Mouse (Mus musculus): ENCODE results near the gene Fen1.

The Fen1 gene

GRCm38 (mm10) chr19:10213796-10214471, 10.0 kb upstream of the Fen1 start:
- no peak for DNase-seq

GRCm38 (mm10) chr19:10210885-10211284, 6.9 kb upstream of the Fen1 start:
- DNase-seq, result no peak

GRCm38 (mm10) chr19:10208851-10209250, 4.9 kb upstream of the Fen1 start:
- no peak for DNase-seq

DNA sequence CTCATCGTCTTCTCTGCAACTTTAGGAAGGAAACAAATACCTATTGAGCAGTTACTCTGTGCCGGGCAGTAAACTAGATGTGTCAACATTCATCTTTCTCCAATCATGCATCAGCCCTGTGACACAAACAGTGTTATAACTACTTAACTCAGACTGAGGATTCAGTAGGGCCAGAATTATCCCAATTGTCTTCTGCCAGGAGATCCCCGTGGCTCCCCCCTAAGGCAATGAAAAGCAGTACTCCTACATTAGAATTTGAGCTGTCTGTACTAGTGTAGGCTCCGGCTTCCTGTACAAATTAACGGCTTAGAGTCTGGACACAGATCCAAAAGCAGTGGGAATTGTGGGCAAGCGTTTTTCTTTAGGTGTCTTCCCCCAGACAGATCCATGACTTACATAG, 1.1 kb upstream of the Fen1 start:
- DNase-seq, result no peak

DNA sequence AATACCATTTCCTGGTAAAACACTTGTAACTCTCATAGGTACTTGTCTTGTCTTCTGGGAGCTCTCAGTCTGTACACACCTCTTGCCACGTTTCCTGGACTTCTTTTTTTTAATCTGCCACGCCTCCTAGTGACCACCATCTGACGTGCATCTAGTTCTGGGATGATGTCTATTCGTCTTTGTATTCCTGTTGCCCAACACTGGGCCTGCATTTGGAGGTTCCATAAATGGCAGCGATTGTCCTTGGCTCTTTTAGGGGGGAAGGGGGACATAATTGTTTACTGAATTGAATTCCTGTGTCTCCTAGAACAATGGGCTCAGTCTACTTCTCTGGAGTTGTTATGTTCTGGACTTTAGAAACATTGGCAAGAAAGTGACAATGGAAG, 640 bp upstream of the Fen1 start:
- DNase-seq, result peak; percentile 25

DNA sequence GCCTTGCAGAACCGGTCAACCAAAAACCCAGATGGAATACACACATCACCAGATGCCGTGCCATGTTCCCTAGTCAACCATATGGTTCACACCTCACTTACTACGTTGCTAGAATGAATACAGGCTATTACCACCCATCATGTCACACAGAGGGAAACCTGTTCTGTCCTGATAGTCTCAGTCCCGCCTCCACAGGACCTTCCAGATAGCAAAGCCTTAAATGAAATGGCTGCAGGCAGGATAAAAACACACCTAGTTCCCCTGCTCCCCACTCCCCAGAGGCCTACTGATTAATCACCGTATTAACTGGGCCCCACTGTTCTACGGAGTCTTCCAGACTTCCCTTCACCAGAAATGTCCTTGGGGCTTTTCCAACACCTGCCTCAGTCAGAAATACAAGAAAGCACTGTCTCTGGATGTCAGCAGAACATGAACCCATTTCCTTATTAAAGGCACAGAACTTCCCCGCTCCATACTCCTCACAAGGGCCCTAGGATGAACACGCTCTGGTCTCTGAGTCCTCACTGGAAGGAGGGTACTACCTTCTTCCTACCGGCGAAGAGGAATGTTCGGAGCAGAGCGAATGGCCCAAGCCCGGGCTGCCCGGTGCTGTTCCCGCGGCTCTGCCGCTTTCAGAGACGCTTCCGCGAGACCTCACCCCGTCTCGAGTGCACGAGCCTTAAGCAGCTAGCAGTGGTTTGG, 672 bp downstream of the Fen1 start:
- DNase-seq, result no peak

DNA sequence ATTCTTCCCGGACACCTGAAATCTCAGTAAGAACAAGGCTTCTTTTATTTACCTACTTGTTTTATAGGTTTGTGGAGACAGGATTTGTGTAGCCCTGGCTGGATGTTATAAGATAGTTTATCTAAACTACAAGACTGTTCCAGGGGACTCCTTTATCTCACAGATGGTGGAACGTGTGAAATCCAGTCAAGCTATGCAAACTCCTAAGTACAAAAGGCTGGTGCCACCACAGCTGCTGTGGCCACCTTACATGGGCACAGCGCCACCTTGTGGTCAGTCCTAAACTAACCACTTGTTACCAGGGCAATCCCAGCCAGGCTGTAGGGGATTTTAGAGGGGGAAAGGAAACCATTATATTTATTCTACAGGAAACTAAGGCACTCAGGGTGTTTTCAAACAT, 5.2 kb downstream of the Fen1 start:
- DNase-seq, result peak; percentile 74

DNA sequence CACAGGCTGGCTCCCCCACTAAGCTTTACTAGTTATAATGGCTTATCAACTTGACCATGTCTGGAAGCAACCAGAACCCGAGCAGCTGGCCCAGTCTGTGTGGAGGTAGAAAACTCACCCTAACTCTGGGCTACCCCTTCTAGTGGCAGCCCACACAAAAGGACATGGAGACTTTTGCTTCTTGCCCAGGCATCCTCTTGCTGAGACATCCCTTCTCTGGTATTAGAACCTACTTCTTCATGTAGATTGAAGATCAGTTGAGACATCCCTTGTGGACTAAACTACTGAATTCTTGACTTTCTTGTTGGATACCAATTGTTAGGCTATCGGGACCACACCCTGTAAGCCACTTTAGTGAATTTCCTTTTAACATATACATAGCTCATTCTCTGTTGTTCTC, 5.7 kb downstream of the Fen1 start:
- no peak for DNase-seq

DNA sequence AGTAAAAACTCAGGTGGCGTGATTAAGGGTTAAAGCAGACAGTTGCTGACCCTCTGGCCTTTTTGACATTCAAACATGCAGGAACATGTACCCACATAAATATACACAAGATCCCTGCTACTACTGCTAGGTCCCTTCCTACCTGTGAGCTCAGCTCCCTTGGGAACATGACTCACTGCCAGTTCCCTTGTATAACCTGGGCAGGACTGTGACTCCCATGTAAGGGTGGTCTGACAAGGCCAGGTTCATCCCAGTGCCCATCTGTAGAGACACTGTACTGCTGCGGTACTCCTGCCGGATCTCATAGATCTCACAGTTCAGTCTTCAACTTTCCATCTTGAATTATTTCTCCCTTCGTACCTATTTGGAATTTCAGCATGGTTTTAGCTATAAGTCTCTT, 6.8 kb downstream of the Fen1 start:
- no peak for DNase-seq

DNA sequence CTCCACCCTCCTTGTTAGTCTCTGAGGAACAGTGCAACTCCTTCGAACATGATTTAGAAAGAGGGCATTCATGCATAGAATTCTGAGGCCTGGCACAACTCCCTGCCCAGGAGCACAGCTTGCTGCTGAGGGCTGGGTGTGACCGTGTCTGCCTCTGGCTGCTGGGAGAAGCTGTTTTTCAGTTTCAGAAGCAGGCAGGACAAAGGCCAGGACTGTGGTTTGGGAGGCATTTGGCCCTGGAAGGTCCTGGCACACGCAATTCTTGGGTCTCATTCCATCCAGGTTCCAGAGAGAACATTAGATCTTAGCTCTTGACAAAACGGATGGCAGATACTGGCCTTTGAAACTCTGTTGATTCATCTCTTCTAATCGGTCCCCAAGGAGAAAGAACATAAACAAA, 8.7 kb downstream of the Fen1 start:
- no peak for DNase-seq

- no peak for DNase-seq
These were observed 9.6 kb downstream of the Fen1 start for GRCm38 (mm10) chr19:10194337-10194736.

- no peak for DNase-seq
These were observed 12.6 kb downstream of the Fen1 start for GRCm38 (mm10) chr19:10191326-10191725.

GRCm38 (mm10) chr19:10190796-10191195, 13.2 kb downstream of the Fen1 start:
- DNase-seq, result peak; percentile 65

- no peak for DNase-seq
These were observed 14.0 kb downstream of the Fen1 start for GRCm38 (mm10) chr19:10189940-10190339.

DNA sequence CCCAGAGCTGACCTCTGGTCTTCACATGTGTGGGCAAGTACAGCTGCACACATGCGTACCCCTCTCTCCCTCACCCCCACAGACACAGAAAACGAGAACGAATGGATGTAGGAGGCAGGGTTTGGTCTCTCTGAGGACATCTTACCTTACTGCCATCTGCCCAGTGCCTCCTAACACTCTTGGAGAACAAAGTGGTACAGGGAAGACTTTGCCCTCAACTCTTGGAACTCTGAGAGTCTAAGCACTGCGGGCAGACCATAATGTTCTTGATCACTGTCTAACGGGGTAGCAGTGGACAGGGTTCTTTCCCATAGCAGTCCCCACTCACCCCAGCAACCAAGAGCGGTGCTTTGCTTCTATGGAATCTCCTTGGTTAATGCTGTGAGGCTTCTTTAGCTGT, 14.9 kb downstream of the Fen1 start:
- no peak for DNase-seq

GRCm38 (mm10) chr19:10188281-10188811, 15.6 kb downstream of the Fen1 start:
- DNase-seq, result no peak

GRCm38 (mm10) chr19:10186569-10186968, 17.4 kb downstream of the Fen1 start:
- no peak for DNase-seq

DNA sequence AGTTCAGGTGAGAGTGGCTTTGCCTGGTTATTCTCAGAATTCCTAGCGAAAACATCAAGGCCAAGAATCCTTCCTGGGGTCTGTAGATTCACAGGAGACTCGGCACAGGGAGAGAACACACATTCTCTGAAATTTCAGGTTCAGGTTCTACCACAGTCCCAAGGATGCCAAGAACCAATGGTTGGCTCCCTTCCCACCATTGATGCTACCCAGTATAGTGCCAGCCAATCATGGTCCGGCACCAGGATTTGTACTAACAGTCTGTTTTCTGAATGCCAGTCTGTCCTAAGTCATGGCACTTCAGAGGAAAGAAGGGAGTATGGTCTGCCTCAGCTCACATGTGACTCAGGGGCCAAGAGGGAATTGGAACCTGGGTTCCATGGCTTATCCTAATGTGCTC, 18.1 kb downstream of the Fen1 start:
- DNase-seq, result no peak

- no peak for DNase-seq
These were observed 19.9 kb downstream of the Fen1 start for GRCm38 (mm10) chr19:10184096-10184495.

DNA sequence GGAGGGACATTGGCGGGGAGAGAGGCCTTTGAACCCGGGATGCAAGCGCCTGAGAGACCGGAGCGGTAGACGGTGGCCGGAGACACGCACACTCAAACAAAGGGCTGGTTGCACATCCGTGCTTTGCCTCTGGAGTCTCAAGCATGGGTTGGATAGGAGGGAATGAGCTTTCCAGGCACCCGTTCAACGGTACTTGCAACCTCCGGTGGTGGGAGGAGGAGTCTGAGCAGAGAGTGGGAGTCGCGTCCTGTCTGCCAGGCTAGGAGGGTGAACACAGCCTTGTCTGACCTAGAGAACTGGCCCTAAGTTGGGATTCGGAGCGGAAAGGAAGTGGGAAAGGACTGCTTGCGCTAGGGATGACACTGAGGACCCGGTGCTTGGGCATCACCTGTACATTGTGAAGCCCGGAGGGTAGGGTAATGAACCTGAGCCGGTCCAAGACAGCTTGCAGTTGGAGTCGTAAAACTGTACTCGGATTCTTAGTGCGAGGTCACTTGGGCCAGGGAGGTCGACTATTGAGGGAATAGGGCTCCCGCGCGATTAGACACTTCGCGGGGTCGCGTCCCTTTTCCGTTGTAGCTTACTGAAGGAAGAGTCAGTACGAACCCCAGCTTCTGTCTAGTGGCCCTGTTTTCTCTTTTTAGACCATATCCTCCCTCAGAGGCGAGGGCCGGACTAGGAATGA, 20.5 kb downstream of the Fen1 start:
- no peak for DNase-seq

DNA sequence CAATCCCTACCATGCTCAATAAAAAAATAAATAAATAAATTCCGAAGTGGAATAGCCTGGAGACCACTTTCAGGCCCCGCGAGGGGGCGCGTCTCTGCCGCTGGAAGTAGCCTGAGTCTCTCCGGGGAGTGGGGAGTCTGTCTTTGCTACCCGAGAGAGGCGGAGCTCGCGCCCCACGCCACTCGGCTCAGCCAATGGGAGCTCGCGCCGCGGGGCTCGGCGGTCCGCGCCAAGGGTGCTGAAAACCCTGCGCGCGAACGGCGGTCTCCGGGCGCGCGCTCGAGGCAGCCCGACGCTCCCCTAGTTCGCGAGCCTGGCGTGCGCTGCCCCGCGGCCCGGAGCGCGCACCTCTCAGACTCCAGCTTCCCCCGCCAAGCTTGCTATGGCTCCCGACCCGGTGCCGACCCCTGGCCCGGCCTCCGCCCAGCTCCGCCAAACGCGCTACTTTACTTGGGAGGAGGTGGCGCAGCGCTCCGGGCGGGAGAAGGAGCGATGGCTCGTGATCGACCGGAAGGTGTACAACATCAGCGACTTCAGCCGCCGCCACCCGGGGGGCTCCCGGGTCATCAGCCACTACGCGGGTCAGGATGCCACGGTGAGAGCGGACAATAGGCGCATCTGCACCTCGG, 21.2 kb downstream of the Fen1 start, which contains the start of gene Fads1:
Gene Fads1, plus strand, starts transcription at position 219 of the 629 bp plus-strand sequence.
- peak; percentile 92 for DNase-seq

- no peak for DNase-seq
These were observed 21.8 kb downstream of the Fen1 start for GRCm38 (mm10) chr19:10182142-10182541.

DNA sequence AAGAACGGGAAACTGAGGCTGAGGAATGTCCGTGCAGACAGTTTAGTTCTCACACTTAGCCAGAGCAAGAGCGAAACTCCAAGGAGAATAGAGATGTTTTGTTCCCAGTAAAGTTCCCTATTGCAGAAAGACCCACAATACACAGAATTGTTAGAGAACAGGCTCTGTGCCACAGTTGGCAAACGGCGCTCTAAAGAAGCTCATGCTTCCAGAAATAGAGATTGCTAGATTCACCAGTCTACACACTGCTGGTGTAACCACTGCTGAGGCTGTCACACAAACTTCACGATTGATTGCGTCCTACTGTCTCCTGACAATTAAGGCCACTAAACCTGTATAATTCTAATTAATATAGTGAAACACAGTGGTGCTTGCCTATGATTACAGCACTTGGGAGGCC, 22.7 kb downstream of the Fen1 start:
- no peak for DNase-seq

All from thymus, postnatal 25 days (tissue).